Mouse (Mus musculus): ENCODE data around the gene Gsdme.
A peak's percentile ranks its signal among the peaks of the same experiment; 100 is the strongest.

Gene Gsdme

GRCm38 (mm10) chr6:50244967-50245366 lies 18.7 kb downstream of the Gsdme start:
- DNase-seq (ENCODE audit: low spot score): no peak

GRCm38 (mm10) chr6:50244126-50244525 lies 19.5 kb downstream of the Gsdme start:
- DNase-seq (ENCODE audit: low spot score): no peak

GRCm38 (mm10) chr6:50240437-50240836 lies 23.2 kb downstream of the Gsdme start:
- DNase-seq (ENCODE audit: low spot score): no peak

- DNase-seq (ENCODE audit: low spot score): no peak
Observed at GRCm38 (mm10) chr6:50239902-50240301, 23.8 kb downstream of the Gsdme start.

GRCm38 (mm10) chr6:50237963-50238362 lies 25.7 kb downstream of the Gsdme start:
- DNase-seq (ENCODE audit: low spot score): no peak

GRCm38 (mm10) chr6:50232984-50233383 lies 30.7 kb downstream of the Gsdme start:
- DNase-seq (ENCODE audit: low spot score): no peak

GRCm38 (mm10) chr6:50231288-50231687 lies 32.4 kb downstream of the Gsdme start:
- DNase-seq (ENCODE audit: low spot score): no peak

- no peak for DNase-seq (ENCODE audit: low spot score)
Observed at GRCm38 (mm10) chr6:50228180-50228579, 35.5 kb downstream of the Gsdme start.

GRCm38 (mm10) chr6:50225232-50225631 lies 38.4 kb downstream of the Gsdme start:
- DNase-seq (ENCODE audit: low spot score): no peak

GRCm38 (mm10) chr6:50223606-50224005 lies 40.1 kb downstream of the Gsdme start:
- no peak for DNase-seq (ENCODE audit: low spot score)

GRCm38 (mm10) chr6:50222986-50223385 lies 40.7 kb downstream of the Gsdme start:
- no peak for DNase-seq (ENCODE audit: low spot score)

- DNase-seq (ENCODE audit: low spot score): no peak
Observed at GRCm38 (mm10) chr6:50222351-50222750, 41.3 kb downstream of the Gsdme start.

- peak; percentile 42 for DNase-seq (ENCODE audit: low spot score)
Observed at GRCm38 (mm10) chr6:50220863-50221262, 42.8 kb downstream of the Gsdme start.

GRCm38 (mm10) chr6:50219066-50219465 lies 44.6 kb downstream of the Gsdme start:
- no peak for DNase-seq (ENCODE audit: low spot score)

- DNase-seq (ENCODE audit: low spot score): no peak
Observed at GRCm38 (mm10) chr6:50218628-50219027, 45.0 kb downstream of the Gsdme start.

GRCm38 (mm10) chr6:50215986-50216385 lies 47.7 kb downstream of the Gsdme start:
- DNase-seq (ENCODE audit: low spot score): no peak

- no peak for DNase-seq (ENCODE audit: low spot score)
Observed at GRCm38 (mm10) chr6:50215373-50215745, 48.3 kb downstream of the Gsdme start.

GRCm38 (mm10) chr6:50214711-50215372 lies 48.8 kb downstream of the Gsdme start:
- no peak for DNase-seq (ENCODE audit: low spot score)

- no peak for DNase-seq (ENCODE audit: low spot score)
Observed at GRCm38 (mm10) chr6:50205093-50205492, 58.6 kb downstream of the Gsdme start.

GRCm38 (mm10) chr6:50204356-50204755 lies 59.3 kb downstream of the Gsdme start:
- DNase-seq (ENCODE audit: low spot score): no peak

GRCm38 (mm10) chr6:50193851-50194250 lies 69.8 kb downstream of the Gsdme start:
- no peak for DNase-seq (ENCODE audit: low spot score)

- DNase-seq (ENCODE audit: low spot score): no peak
Observed at GRCm38 (mm10) chr6:50192822-50193221, 70.8 kb downstream of the Gsdme start.

GRCm38 (mm10) chr6:50192169-50192568 lies 71.5 kb downstream of the Gsdme start:
- no peak for DNase-seq (ENCODE audit: low spot score)

- DNase-seq (ENCODE audit: low spot score): peak; percentile 12
Observed at GRCm38 (mm10) chr6:50191605-50192004, 72.1 kb downstream of the Gsdme start.
